Mouse (Mus musculus): ENCODE measurements at regions not wholly inside any gene's neighbourhood (a gene's known extent, or its start where the extent isn't known, plus 50 kb on each side); places are given as distances from the start of the nearest gene placed in this dataset.

- TF ChIP-seq CTCF (IDR thresholded peaks at IDR 0.05; ENCODE audit: low read depth, low read length) (no peak), POLR2A (IDR thresholded peaks at IDR 0.05; ENCODE audit: borderline replicate concordance, low read depth, low read length) (no peak)
These were observed 294.0 kb downstream of the Ajap1 start for GRCm38 (mm10) chr4:153188504-153189031.
